Mouse (Mus musculus): ENCODE results near the gene Klk1b1. TPM values are rescaled to one million over a fixed set of nuclear protein-coding genes. Genes with fewer than 3 reads are reported as not detected.

The Klk1b1 gene
- not detected in 2 replicates for polyA plus RNA-seq (2014; fragmentation: Nextera tagmentation; extraction: Ambion mirVana)

GRCm38 (mm10) chr7:43966451-43966850 lies at the start of gene Klk1b1:
Gene Klk1b1 (plus strand): TSS chr7:43966751.
- no peak within 1 kb of the TSS for H3K27ac ChIP-seq (ENCODE audit: low read depth, low read length)
- WGBS: 73% methylated on average over 3 of the region's 3 CpGs
- H3K4me2 ChIP-seq: no peak within 1 kb of the TSS
- H3K27me3 ChIP-seq (ENCODE audit: control insufficient read depth, insufficient read depth, low read length): no peaks in the 10 kb centered on the region
- H3K4me1 ChIP-seq (ENCODE audit: control insufficient read depth, insufficient read depth, low read length): no peaks in the 10 kb centered on the region
- DNase-seq (ENCODE audit: low spot score, missing footprints) (no peak), ATAC-seq (ENCODE audit: low FRiP score) (no peak)
- no peak within 1 kb of the TSS for H3K4me3 ChIP-seq (ENCODE audit: low read depth, low read length)
- no peaks in the 10 kb centered on the region for H3K9me3 ChIP-seq (ENCODE audit: control insufficient read depth, low read length)
- H3K9ac ChIP-seq (ENCODE audit: low read length): no peak within 1 kb of the TSS
- H3K36me3 ChIP-seq (ENCODE audit: control insufficient read depth, insufficient read depth, low read length): no peaks in the 10 kb centered on the region

GRCm38 (mm10) chr7:43918426-43918825 lies 48.1 kb upstream of the Klk1b1 start:
- no peak overlapping the region for H3K4me3 ChIP-seq (ENCODE audit: low read depth, low read length)
- H3K9me3 ChIP-seq (ENCODE audit: control insufficient read depth, low read length): no peaks in the 10 kb centered on the region
- ATAC-seq (ENCODE audit: low FRiP score) (no peak), DNase-seq (ENCODE audit: low spot score, missing footprints) (no peak)
- 87% methylated on average over 13 of the region's 13 CpGs for WGBS
- no peak overlapping the region for H3K9ac ChIP-seq (ENCODE audit: low read length)
- no peaks in the 10 kb centered on the region for H3K27me3 ChIP-seq (ENCODE audit: control insufficient read depth, insufficient read depth, low read length)
- H3K27ac ChIP-seq (ENCODE audit: low read depth, low read length): no peak overlapping the region
- no peak overlapping the region for H3K4me2 ChIP-seq
- H3K36me3 ChIP-seq (ENCODE audit: control insufficient read depth, insufficient read depth, low read length): no peaks in the 10 kb centered on the region
- H3K4me1 ChIP-seq (ENCODE audit: control insufficient read depth, insufficient read depth, low read length): no peaks in the 10 kb centered on the region

DNA sequence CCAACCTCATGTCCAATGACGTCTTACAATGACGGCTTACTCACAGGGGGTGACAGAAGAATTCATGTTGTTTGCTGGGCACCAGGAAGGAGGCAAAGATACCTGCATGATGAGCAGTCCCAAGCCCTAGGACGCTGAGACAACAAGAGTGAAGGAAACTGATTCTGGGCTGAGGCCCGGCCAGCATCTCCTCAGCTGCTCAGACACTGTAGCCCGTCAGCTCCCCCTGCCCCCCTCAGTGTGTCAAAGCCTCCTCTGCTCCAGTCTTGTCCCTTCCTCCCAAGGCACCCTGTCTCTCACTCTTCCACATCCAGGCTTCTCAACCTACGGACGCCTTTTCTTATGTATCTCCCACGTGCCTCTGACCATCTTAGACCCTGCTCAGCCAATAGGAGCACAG lies 47.7 kb upstream of the Klk1b1 start:
- no peak overlapping the region for H3K4me3 ChIP-seq (ENCODE audit: low read depth, low read length)
- ATAC-seq (ENCODE audit: low FRiP score) (no peak), DNase-seq (ENCODE audit: low spot score, missing footprints) (no peak)
- no peak overlapping the region for H3K27ac ChIP-seq (ENCODE audit: low read depth, low read length)
- no peaks in the 10 kb centered on the region for H3K27me3 ChIP-seq (ENCODE audit: control insufficient read depth, insufficient read depth, low read length)
- H3K9ac ChIP-seq (ENCODE audit: low read length): no peak overlapping the region
- H3K4me2 ChIP-seq: no peak overlapping the region
- H3K4me1 ChIP-seq (ENCODE audit: control insufficient read depth, insufficient read depth, low read length): no peaks in the 10 kb centered on the region
- no peaks in the 10 kb centered on the region for H3K9me3 ChIP-seq (ENCODE audit: control insufficient read depth, low read length)
- 75% methylated on average over 8 of the region's 8 CpGs for WGBS
- no peaks in the 10 kb centered on the region for H3K36me3 ChIP-seq (ENCODE audit: control insufficient read depth, insufficient read depth, low read length)

DNA sequence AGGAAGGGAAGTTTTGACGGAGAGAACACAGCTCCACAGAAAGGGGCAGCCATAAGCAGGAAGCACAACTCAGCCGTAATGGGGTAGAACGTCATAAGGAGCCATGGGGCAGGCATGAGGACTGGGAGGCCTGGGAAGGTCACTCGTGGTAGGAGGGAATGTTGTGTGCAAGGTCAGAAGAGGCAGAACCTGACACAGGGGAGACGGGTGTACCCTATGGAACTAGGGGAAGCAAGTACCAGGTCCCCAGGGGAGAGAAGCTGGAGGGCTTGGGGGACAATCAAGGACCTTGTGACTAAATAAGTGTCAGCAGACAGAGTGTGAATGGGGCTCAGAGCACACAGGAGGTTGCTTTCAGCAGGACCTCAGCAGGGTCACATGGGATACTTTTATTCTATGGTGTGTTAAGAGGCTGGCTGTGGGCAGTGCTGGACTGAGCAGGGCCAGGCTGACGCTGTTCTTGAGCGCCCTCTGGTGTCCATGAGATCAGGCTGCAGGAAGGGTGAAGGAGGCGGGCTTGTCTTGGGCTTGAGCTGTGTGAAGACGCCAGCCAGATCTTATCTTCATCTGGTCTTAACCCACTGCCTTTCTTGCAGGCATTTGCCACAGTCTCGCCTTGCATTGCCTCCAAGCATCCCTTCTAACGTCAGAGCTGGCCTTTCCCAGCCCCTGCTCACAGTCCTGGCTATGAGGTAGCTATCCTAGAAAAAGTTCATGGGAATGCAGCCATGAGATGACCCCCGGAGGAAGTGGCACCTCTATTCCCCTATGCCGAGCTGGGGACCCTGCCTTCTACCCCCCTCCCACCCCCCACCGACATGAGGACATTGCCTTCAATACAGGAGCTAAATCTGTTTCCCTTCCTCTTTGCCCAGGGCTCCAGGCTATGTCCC lies 46.7 kb upstream of the Klk1b1 start:
- no peaks in the 10 kb centered on the region for H3K27me3 ChIP-seq (ENCODE audit: control insufficient read depth, insufficient read depth, low read length)
- no peak overlapping the region for H3K9ac ChIP-seq (ENCODE audit: low read length)
- H3K27ac ChIP-seq (ENCODE audit: low read depth, low read length): no peak overlapping the region
- no peak overlapping the region for H3K4me2 ChIP-seq
- ATAC-seq (ENCODE audit: low FRiP score): peak; percentile 89
- 32% methylated on average over 14 of the region's 14 CpGs for WGBS
- DNase-seq (ENCODE audit: low spot score, missing footprints): peak; percentile 93
- no peaks in the 10 kb centered on the region for H3K4me1 ChIP-seq (ENCODE audit: control insufficient read depth, insufficient read depth, low read length)
- no peaks in the 10 kb centered on the region for H3K36me3 ChIP-seq (ENCODE audit: control insufficient read depth, insufficient read depth, low read length)
- no peaks in the 10 kb centered on the region for H3K9me3 ChIP-seq (ENCODE audit: control insufficient read depth, low read length)
- no peak overlapping the region for H3K4me3 ChIP-seq (ENCODE audit: low read depth, low read length)

DNA sequence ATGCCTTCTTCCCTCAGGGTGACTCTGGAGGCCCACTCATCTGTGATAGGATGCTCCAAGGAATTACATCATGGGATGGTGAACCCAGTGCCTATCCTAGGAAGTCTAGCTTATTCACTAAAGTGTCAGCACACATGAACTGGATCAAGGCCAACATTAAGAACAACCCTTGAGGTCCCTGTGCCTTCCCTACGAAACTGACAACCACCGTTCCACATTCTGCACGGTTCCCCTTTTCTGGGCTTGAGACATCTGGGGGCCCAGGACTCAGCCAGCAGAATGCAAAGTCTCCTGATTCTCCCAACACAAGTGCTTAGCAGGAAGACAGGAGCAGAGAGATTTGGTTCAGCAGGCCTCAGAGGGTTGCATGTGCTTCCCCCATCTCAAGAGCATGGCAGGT lies 46.0 kb upstream of the Klk1b1 start:
- no peak for DNase-seq (ENCODE audit: low spot score, missing footprints)
- WGBS: 93% methylated on average over 3 of the region's 3 CpGs

DNA sequence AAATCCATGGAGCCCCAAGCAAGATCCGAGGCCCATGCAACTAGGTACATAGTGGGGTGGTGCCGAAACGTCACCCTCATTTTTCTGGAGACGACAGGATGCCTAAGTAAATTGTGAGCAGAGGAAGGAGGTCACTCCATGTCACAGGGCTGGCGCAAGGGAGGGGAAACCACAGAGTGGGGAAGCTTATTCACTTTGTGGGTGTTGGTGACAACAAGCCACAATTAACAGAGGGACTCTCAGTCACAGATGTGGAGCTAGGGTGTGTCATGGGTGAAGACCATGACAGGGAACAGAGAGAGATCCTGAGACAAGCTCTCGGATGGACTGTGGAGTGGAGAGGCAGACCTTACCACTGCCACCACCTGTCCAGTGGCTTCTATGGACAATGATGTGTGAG lies 45.5 kb upstream of the Klk1b1 start:
- ATAC-seq (ENCODE audit: low FRiP score): no peak
- Histone ChIP-seq H3K9me3 (ENCODE audit: control insufficient read depth, low read length) (no peaks in the 10 kb centered on the region), H3K27me3 (ENCODE audit: control insufficient read depth, insufficient read depth, low read length) (no peaks in the 10 kb centered on the region), H3K4me1 (ENCODE audit: control insufficient read depth, insufficient read depth, low read length) (no peaks in the 10 kb centered on the region), H3K9ac (ENCODE audit: low read length) (no peak overlapping the region), H3K36me3 (ENCODE audit: control insufficient read depth, insufficient read depth, low read length) (no peaks in the 10 kb centered on the region), H3K4me2 (no peak overlapping the region), H3K27ac (ENCODE audit: low read depth, low read length) (no peak overlapping the region), H3K4me3 (ENCODE audit: low read depth, low read length) (no peak overlapping the region)
- DNase-seq (ENCODE audit: low spot score, missing footprints): no peak
- WGBS: 85% methylated on average over 6 of the region's 6 CpGs

More for the DNA sequence above, 46.0 kb upstream of the Klk1b1 start:
- H3K36me3 ChIP-seq (ENCODE audit: control insufficient read depth, insufficient read depth, low read length): no peaks in the 10 kb centered on the region
- H3K4me1 ChIP-seq (ENCODE audit: control insufficient read depth, insufficient read depth, low read length): no peaks in the 10 kb centered on the region
- no peak overlapping the region for H3K27ac ChIP-seq (ENCODE audit: low read depth, low read length)
- H3K4me2 ChIP-seq: no peak overlapping the region
- no peak overlapping the region for H3K4me3 ChIP-seq (ENCODE audit: low read depth, low read length)
- no peak for ATAC-seq (ENCODE audit: low FRiP score)
- H3K9ac ChIP-seq (ENCODE audit: low read length): no peak overlapping the region
- no peaks in the 10 kb centered on the region for H3K9me3 ChIP-seq (ENCODE audit: control insufficient read depth, low read length)
- H3K27me3 ChIP-seq (ENCODE audit: control insufficient read depth, insufficient read depth, low read length): no peaks in the 10 kb centered on the region

DNA sequence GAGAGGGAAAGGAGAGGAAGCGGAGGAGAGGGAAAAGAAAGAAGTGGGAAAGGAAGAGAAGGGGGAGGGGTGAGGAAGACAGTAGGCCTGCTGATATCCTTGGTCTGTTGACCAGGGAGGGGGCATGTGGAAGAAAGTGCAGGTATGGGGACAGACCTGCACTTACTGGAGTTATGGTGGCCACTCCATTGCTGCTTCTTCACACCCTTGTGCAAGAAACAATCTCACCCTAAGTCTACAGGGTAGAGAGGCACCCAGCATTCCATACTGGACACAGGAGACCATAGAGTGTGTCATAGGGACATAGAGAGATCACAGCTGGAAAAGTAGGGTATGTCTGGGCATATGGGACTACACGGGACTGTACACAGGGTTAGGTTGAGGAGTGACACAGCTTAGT lies 44.6 kb upstream of the Klk1b1 start:
- no peaks in the 10 kb centered on the region for H3K4me1 ChIP-seq (ENCODE audit: control insufficient read depth, insufficient read depth, low read length)
- no peak overlapping the region for H3K9ac ChIP-seq (ENCODE audit: low read length)
- no peak overlapping the region for H3K4me2 ChIP-seq
- no peaks in the 10 kb centered on the region for H3K36me3 ChIP-seq (ENCODE audit: control insufficient read depth, insufficient read depth, low read length)
- DNase-seq (ENCODE audit: low spot score, missing footprints) (no peak), ATAC-seq (ENCODE audit: low FRiP score) (no peak)
- 88% methylated on average over 2 of the region's 2 CpGs for WGBS
- H3K9me3 ChIP-seq (ENCODE audit: control insufficient read depth, low read length): no peaks in the 10 kb centered on the region
- no peak overlapping the region for H3K27ac ChIP-seq (ENCODE audit: low read depth, low read length)
- H3K4me3 ChIP-seq (ENCODE audit: low read depth, low read length): no peak overlapping the region
- H3K27me3 ChIP-seq (ENCODE audit: control insufficient read depth, insufficient read depth, low read length): no peaks in the 10 kb centered on the region

DNA sequence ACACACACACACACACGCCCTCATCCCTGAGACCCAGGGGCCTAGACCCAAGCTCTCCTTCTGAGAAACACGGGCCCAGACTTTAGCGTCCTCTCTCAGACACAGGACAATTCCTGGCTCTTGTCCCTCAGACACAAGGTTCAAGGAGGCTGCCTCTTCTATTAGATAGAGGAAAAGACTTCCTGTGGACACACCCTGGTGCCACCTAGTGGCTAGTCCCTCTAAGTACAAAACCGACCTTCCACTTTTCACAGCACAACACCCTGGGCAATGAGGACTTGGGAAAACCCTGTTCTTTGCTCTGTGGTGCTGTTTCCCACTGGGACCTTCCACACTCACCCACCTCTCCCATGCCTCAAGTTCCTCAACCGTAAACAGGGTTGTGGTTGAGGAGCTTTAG lies 40.6 kb upstream of the Klk1b1 start:
- Histone ChIP-seq H3K4me1 (ENCODE audit: control insufficient read depth, insufficient read depth, low read length) (no peaks in the 10 kb centered on the region), H3K4me3 (ENCODE audit: low read depth, low read length) (no peak overlapping the region), H3K9me3 (ENCODE audit: control insufficient read depth, low read length) (no peaks in the 10 kb centered on the region), H3K27ac (ENCODE audit: low read depth, low read length) (no peak overlapping the region), H3K36me3 (ENCODE audit: control insufficient read depth, insufficient read depth, low read length) (no peaks in the 10 kb centered on the region), H3K4me2 (no peak overlapping the region), H3K9ac (ENCODE audit: low read length) (no peak overlapping the region), H3K27me3 (ENCODE audit: control insufficient read depth, insufficient read depth, low read length) (no peaks in the 10 kb centered on the region)
- no peak for DNase-seq (ENCODE audit: low spot score, missing footprints)
- no peak for ATAC-seq (ENCODE audit: low FRiP score)
- 59% methylated on average over 5 of the region's 5 CpGs for WGBS

GRCm38 (mm10) chr7:43928521-43928920 lies 38.0 kb upstream of the Klk1b1 start:
- no peaks in the 10 kb centered on the region for H3K27me3 ChIP-seq (ENCODE audit: control insufficient read depth, insufficient read depth, low read length)
- H3K36me3 ChIP-seq (ENCODE audit: control insufficient read depth, insufficient read depth, low read length): no peaks in the 10 kb centered on the region
- H3K4me1 ChIP-seq (ENCODE audit: control insufficient read depth, insufficient read depth, low read length): no peaks in the 10 kb centered on the region
- no peak overlapping the region for H3K4me2 ChIP-seq
- no peak overlapping the region for H3K27ac ChIP-seq (ENCODE audit: low read depth, low read length)
- H3K9me3 ChIP-seq (ENCODE audit: control insufficient read depth, low read length): no peaks in the 10 kb centered on the region
- 40% methylated on average over 4 of the region's 4 CpGs for WGBS
- H3K9ac ChIP-seq (ENCODE audit: low read length): no peak overlapping the region
- H3K4me3 ChIP-seq (ENCODE audit: low read depth, low read length): no peak overlapping the region
- ATAC-seq (ENCODE audit: low FRiP score): no peak
- DNase-seq (ENCODE audit: low spot score, missing footprints): no peak

Measured in midbrain, embryonic 11.5 days (tissue).